Mouse (Mus musculus): ENCODE measurements around the gene Alkal2.

Gene Alkal2

DNA sequence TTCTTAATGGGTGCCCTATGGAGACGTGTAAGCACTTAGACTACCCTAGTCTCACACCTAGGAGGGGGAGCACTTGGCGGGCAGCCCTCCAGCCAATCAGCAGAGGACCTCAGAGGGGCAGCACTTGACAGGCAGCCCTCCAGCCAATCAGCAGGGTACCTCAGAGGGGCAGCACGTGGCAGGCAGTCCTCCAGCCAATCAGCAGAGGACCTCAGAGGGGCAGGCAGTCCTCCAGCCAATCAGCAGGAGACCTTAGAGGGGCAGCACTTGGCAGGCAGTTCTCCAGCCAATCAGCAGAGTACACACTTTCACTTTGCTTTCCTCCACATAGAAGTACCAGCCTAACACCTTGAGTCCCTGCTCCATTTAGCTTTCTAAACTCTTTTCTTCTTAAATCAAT is 38.3 kb downstream of the Alkal2 start:
- in situ Hi-C loops (cut with MseI, MboI), result no loop called here

DNA sequence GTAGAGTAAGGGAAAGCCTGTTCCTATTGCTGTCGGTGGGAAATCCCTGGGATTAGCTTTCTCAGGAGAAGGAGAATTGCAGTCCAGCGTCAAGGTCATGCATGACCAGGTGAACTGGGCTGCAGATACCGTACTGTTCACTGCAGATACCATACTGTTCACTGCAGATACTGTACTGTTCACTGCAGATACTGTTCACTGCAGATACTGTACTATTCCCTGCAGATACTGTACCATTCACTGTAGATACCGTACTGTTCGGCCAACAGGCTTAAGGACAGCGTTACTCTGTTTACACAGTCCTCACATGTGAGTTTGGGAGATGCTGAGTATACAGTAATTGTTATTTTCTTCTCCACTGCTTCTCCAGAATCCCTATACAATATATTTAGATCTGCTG is 44.1 kb downstream of the Alkal2 start:
- in situ Hi-C loops (cut with MseI, MboI), result no loop called here

DNA sequence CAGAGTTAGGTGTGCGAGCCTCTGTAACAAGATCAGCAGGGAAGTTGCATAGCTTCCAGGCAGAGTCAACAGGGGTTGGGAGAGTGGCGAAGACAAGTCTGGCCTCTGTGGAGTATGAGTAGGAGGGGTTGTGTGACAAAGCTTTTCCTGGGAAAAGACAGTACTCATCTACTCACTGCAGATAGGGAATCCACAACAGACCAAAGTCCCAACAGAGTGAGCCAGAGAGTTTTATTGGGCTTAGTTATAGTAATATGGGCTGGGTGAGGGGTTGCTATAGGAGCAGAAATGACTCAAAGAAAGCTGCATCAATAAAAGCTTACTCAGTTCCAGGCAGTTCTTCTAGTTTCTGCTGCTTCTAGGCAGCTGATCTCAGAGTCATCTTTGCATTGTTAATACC is 49.2 kb downstream of the Alkal2 start:
- in situ Hi-C loops (cut with MseI, MboI), result no loop called here

DNA sequence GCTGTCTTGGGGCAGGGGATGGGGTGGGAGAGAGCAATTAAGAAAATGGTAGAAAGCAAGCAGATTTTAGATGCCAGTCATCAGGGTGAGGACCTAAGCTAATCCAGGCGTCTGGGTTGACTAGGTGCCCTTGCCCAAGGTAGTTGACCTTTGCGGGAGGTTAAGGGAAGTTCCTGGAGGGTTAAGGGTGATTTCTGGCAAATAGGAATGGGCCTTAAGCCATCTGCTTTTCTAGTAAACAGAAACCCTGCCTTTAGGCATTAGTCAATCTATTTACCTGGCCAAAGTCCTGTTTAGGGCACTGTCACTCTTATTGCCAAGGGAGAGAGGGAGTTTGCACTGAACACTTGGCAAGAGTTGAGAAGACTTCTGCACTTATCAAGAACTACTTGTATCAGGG is 52.8 kb downstream of the Alkal2 start:
- in situ Hi-C loops (cut with MseI, MboI), result no loop called here
